Mouse (Mus musculus) myocyte (in vitro differentiated cells): ENCODE data around the gene Sub1. TPM values are rescaled to one million over a fixed set of nuclear protein-coding genes. Genes with fewer than 3 reads are reported as not detected.

Source experiments
- H3K27me3 ChIP-seq: one replicate; pipeline ENCODE4 v1.6.1; 2011; ENCODE audit not compliant: control insufficient read depth, insufficient read depth, insufficient read length
- H3K36me3 ChIP-seq: one replicate; pipeline ENCODE4 v1.6.1; 2011; ENCODE audit not compliant: control insufficient read depth, insufficient read depth
- H3K4me2 ChIP-seq: one replicate; pipeline ENCODE4 v1.6.1; 2011; ENCODE audit warnings: low read depth, control low read depth
- H3K4me3 ChIP-seq: one replicate; pipeline ENCODE4 v1.5.1; 2011; ENCODE audit warnings: mild to moderate bottlenecking, control low read depth, moderate library complexity
- H3K79me2 ChIP-seq: one replicate; pipeline ENCODE4 v1.6.1; 2011; ENCODE audit not compliant: control insufficient read depth, insufficient read depth
- H3ac ChIP-seq: one replicate; pipeline ENCODE4 v1.6.1; 2011; ENCODE audit not compliant: control insufficient read depth, insufficient read length
- CEBPB ChIP-seq: IDR thresholded peaks from 2 replicates; pipeline ENCODE4 v1.6.1; 2011; ENCODE audit warnings: mild to moderate bottlenecking, moderate library complexity; ENCODE audit not compliant: poor library complexity, insufficient read depth, severe bottlenecking
- E2F4 ChIP-seq: IDR thresholded peaks from one replicate; pipeline ENCODE4 v1.6.1; 2011; ENCODE audit warnings: mild to moderate bottlenecking, control low read depth, moderate library complexity; ENCODE audit not compliant: insufficient read depth
- MAX ChIP-seq: IDR thresholded peaks from one replicate; pipeline ENCODE4 v1.6.1; 2011; ENCODE audit warnings: low read depth, mild to moderate bottlenecking, control low read depth
- MYOD1 ChIP-seq, 3 experiments: IDR thresholded peaks; one replicate each; pipeline ENCODE4 v1.6.1; 2011; ENCODE audit warnings: control low read depth in 2 of 3, low read depth in 2 of 3, mild to moderate bottlenecking in 2 of 3, moderate library complexity in 1 of 3; ENCODE audit not compliant: insufficient read length in 2 of 3, control insufficient read depth in 1 of 3
- MYOG ChIP-seq, 3 experiments: IDR thresholded peaks; one replicate each; pipeline ENCODE4 v1.6.1; 2011; ENCODE audit warnings: control low read depth in 2 of 3, low read depth in 2 of 3, mild to moderate bottlenecking in 2 of 3; ENCODE audit not compliant: insufficient read length in 2 of 3, control insufficient read depth in 1 of 3, insufficient read depth in 1 of 3
- POLR2A ChIP-seq: IDR thresholded peaks from one replicate; pipeline ENCODE4 v1.6.1; 2011; ENCODE audit warnings: low read depth, mild to moderate bottlenecking, control low read depth, moderate library complexity; ENCODE audit not compliant: insufficient read length
- POLR2AphosphoS2 ChIP-seq: IDR thresholded peaks from one replicate; pipeline ENCODE4 v1.6.1; 2011; ENCODE audit warnings: low read depth, control low read depth; ENCODE audit not compliant: insufficient read length
- REST ChIP-seq: IDR thresholded peaks from one replicate; pipeline ENCODE4 v1.6.1; 2011; ENCODE audit warnings: mild to moderate bottlenecking, control low read depth, moderate library complexity; ENCODE audit not compliant: insufficient read depth, insufficient read length
- SRF ChIP-seq: IDR thresholded peaks from one replicate; pipeline ENCODE4 v1.6.1; 2011; ENCODE audit warnings: low read depth; ENCODE audit not compliant: control insufficient read depth, insufficient read length
- TCF12 ChIP-seq: IDR thresholded peaks from one replicate; pipeline ENCODE4 v1.6.1; 2011; ENCODE audit warnings: mild to moderate bottlenecking, control low read depth; ENCODE audit not compliant: poor library complexity, insufficient read depth, severe bottlenecking
- TCF3 ChIP-seq: IDR thresholded peaks from one replicate; pipeline ENCODE4 v1.6.1; 2011; ENCODE audit warnings: low read depth, control low read depth; ENCODE audit not compliant: insufficient read length
- USF1 ChIP-seq: IDR thresholded peaks from one replicate; pipeline ENCODE4 v1.6.1; 2011; ENCODE audit warnings: low read depth, mild to moderate bottlenecking, control low read depth, moderate library complexity
- polyA plus RNA-seq: library from polyadenylated mRNA; unstranded; fragments of >200 nt; fragmentation: generic; extraction: Trizol; gene quantifications from one replicate; pipeline ENCODE4 v1.2.1, GENCODE M21; 2012; ENCODE audit warnings: missing spikeins

The Sub1 gene
- polyA plus RNA-seq, 1 experiment: 156 TPM

DNA sequence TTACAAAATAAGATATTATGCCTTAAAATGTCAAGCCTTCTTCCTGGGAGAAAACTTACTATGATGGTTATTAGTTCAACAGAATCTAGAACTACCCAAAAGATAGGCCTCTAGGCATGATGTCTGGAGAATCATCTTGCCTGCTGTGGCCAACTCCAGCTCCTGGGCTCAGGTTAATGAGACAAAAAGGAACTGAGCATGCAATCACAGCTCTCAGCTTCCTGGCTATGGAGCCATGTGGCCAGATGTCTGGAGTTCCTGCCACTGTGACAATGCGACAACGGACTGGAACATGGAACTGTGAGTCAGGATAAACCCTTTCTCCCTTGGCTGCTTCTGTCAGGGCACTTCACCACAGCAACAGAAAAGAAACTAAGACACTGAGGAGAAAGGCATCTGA is 14.8 kb downstream of the Sub1 start:
- TF ChIP-seq REST (no peak), MYOD1 (IDR thresholded peaks at IDR 0.05; ENCODE audit: control insufficient read depth in 1 of 3, insufficient read length in 2 of 3, low read depth in 2 of 3) (no peak), MYOG (IDR thresholded peaks at IDR 0.05; ENCODE audit: control insufficient read depth in 1 of 3, insufficient read depth in 1 of 3, insufficient read length in 2 of 3, low read depth in 2 of 3) (no peak), POLR2A (no peak), CEBPB (no peak), TCF12 (no peak), TCF3 (no peak), POLR2AphosphoS2 (no peak), MAX (no peak), USF1 (no peak), E2F4 (no peak)
- no peak overlapping the region for H3ac ChIP-seq
- H3K4me3 ChIP-seq: no peak overlapping the region
- H3K79me2 ChIP-seq: no peaks in the 10 kb centered on the region
- H3K36me3 ChIP-seq: peaks cover 74% of the 10 kb centered on the region
- no peaks in the 10 kb centered on the region for H3K27me3 ChIP-seq
- H3K4me2 ChIP-seq: no peak overlapping the region

- H3ac ChIP-seq: no peak overlapping the region
- TF ChIP-seq SRF: no peak
- no peak for TF ChIP-seq E2F4
Measured at GRCm38 (mm10) chr15:11981501-11981900, 15.3 kb downstream of the Sub1 start.

GRCm38 (mm10) chr15:11978175-11978574 is 18.6 kb downstream of the Sub1 start:
- peaks cover 36% of the 10 kb centered on the region for H3K36me3 ChIP-seq
- H3K4me2 ChIP-seq: no peak overlapping the region
- H3K4me3 ChIP-seq: no peak overlapping the region
- H3ac ChIP-seq: no peak overlapping the region
- no peaks in the 10 kb centered on the region for H3K27me3 ChIP-seq
- TF ChIP-seq POLR2AphosphoS2 (no peak), TCF3 (no peak), MYOD1 (IDR thresholded peaks at IDR 0.05; ENCODE audit: control insufficient read depth in 1 of 3, insufficient read length in 2 of 3, low read depth in 2 of 3) (no peak), CEBPB (no peak), USF1 (no peak), TCF12 (no peak), MYOG (IDR thresholded peaks at IDR 0.05; ENCODE audit: control insufficient read depth in 1 of 3, insufficient read depth in 1 of 3, insufficient read length in 2 of 3, low read depth in 2 of 3) (no peak), POLR2A (no peak), MAX (no peak), SRF (no peak), REST (no peak), E2F4 (no peak)
- H3K79me2 ChIP-seq: no peaks in the 10 kb centered on the region

More at GRCm38 (mm10) chr15:11981501-11981900, 15.3 kb downstream of the Sub1 start:
- Histone ChIP-seq H3K36me3 (peaks cover 69% of the 10 kb centered on the region), H3K79me2 (no peaks in the 10 kb centered on the region), H3K27me3 (no peaks in the 10 kb centered on the region), H3K4me2 (no peak overlapping the region), H3K4me3 (no peak overlapping the region)

GRCm38 (mm10) chr15:11977071-11977470 is 19.7 kb downstream of the Sub1 start:
- Histone ChIP-seq H3K79me2 (no peaks in the 10 kb centered on the region), H3ac (no peak overlapping the region), H3K4me2 (no peak overlapping the region), H3K27me3 (no peaks in the 10 kb centered on the region), H3K36me3 (peaks cover 26% of the 10 kb centered on the region), H3K4me3 (no peak overlapping the region)
- TF ChIP-seq USF1 (no peak), POLR2A (no peak), SRF (no peak), MAX (no peak), TCF12 (no peak), CEBPB (no peak), E2F4 (no peak), TCF3 (no peak), REST (no peak), MYOG (IDR thresholded peaks at IDR 0.05; ENCODE audit: control insufficient read depth in 1 of 3, insufficient read depth in 1 of 3, insufficient read length in 2 of 3, low read depth in 2 of 3) (no peak), POLR2AphosphoS2 (no peak), MYOD1 (IDR thresholded peaks at IDR 0.05; ENCODE audit: control insufficient read depth in 1 of 3, insufficient read length in 2 of 3, low read depth in 2 of 3) (no peak)

GRCm38 (mm10) chr15:11975836-11976235 is 20.9 kb downstream of the Sub1 start:
- Histone ChIP-seq H3K4me3 (no peak overlapping the region), H3K27me3 (no peaks in the 10 kb centered on the region), H3K79me2 (no peaks in the 10 kb centered on the region), H3K36me3 (peaks cover 13% of the 10 kb centered on the region), H3ac (no peak overlapping the region), H3K4me2 (no peak overlapping the region)
- TF ChIP-seq MAX (no peak), POLR2AphosphoS2 (no peak), CEBPB (no peak), POLR2A (no peak), SRF (no peak), USF1 (no peak), TCF12 (no peak), REST (no peak), MYOG (IDR thresholded peaks at IDR 0.05; ENCODE audit: control insufficient read depth in 1 of 3, insufficient read depth in 1 of 3, insufficient read length in 2 of 3, low read depth in 2 of 3) (no peak), E2F4 (no peak), TCF3 (no peak), MYOD1 (IDR thresholded peaks at IDR 0.05; ENCODE audit: control insufficient read depth in 1 of 3, insufficient read length in 2 of 3, low read depth in 2 of 3) (no peak)
